Mouse (Mus musculus): ENCODE measurements around the gene Dpp7.

- no peak for TF ChIP-seq ZNF384 (IDR thresholded peaks at IDR 0.05; ENCODE audit: low read depth, low read length)
- TF ChIP-seq ZC3H11A (IDR thresholded peaks at IDR 0.05; ENCODE audit: low read depth, low read length) = no peak
Measured at GRCm38 (mm10) chr2:25363478-25364178, 7.5 kb upstream of the Dpp7 start.
